Mouse (Mus musculus): ENCODE results near the gene Sema3c.

DNA sequence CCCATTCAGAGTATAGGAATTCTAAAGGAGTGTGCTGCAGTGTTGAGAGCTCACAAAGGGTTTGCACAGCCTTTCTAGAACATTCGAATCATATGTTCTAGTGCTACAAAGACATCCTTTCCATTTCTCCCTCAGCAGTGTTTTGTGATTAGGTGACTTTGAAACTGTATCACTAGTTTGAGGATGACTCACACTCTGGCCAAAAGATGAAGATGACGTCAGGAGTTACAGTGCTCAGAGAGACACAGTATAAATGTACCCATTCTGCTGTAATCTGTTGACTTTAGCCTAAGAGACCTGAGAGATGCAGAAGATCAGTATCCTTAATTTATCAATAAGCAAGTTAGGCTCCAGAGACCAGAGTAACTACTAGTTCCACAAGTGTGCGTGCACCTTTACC lies 65.4 kb downstream of the Sema3c start:
- TF ChIP-seq CTCF (IDR thresholded peaks at IDR 0.05; ENCODE audit: control insufficient read depth, insufficient read depth, insufficient read length) = no peak
- TF ChIP-seq MYOD1 (IDR thresholded peaks at IDR 0.05; ENCODE audit: control insufficient read depth, insufficient read length, low read depth) = no peak
- no peak for TF ChIP-seq CEBPB (IDR thresholded peaks at IDR 0.05; ENCODE audit: low read depth)
- no peak for TF ChIP-seq MAX (IDR thresholded peaks at IDR 0.05)
- no peak for TF ChIP-seq MYOG (IDR thresholded peaks at IDR 0.05; ENCODE audit: control insufficient read depth, extremely low read depth, insufficient read length)
